Mouse (Mus musculus): ENCODE results near the gene Heca. TPM values are rescaled to one million over a fixed set of nuclear protein-coding genes. Genes with fewer than 3 reads are reported as not detected.

Gene Heca
- 1.9 TPM for polyA plus RNA-seq (2012; fragmentation: generic; extraction: Trizol)
- long read RNA-seq, experiment 1, partial matches to known transcripts: 3 of 5 reads
- long read RNA-seq, experiment 1, other reads (novel, unspliced or antisense): 1 of 5 reads
- long read RNA-seq, experiment 2, partial matches to known transcripts: 4 of 4 reads
- long read RNA-seq, experiment 2, other reads (novel, unspliced or antisense): 0 of 4 reads

GRCm38 (mm10) chr10:17947960-17948730 lies at the start of gene Heca:
TSS of gene Heca (minus strand) at chr10:17948067.
- Histone ChIP-seq H3K4me3 (ENCODE audit: insufficient read depth, poor library complexity, severe bottlenecking) (peak within 1 kb of the TSS; percentile 51), H3ac (ENCODE audit: control insufficient read depth, insufficient read length, low read depth) (peak within 1 kb of the TSS; percentile 81), H3K27me3 (ENCODE audit: control insufficient read depth, insufficient read depth, insufficient read length) (no peaks in the 10 kb centered on the region), H3K79me3 (ENCODE audit: low read depth) (no peaks in the 10 kb centered on the region), H3K79me2 (ENCODE audit: control insufficient read depth, insufficient read depth) (no peaks in the 10 kb centered on the region), H3K36me3 (ENCODE audit: control insufficient read depth, insufficient read depth) (no peaks in the 10 kb centered on the region)
- no peak for TF ChIP-seq CTCF (IDR thresholded peaks at IDR 0.05; ENCODE audit: control insufficient read depth, insufficient read depth, insufficient read length)
- TF ChIP-seq CEBPB (IDR thresholded peaks at IDR 0.05; ENCODE audit: low read depth): no peak
- TF ChIP-seq FOSL1 (IDR thresholded peaks at IDR 0.05; ENCODE audit: insufficient read depth, low read length, poor library complexity, severe bottlenecking): no peak
- no peak for TF ChIP-seq MYOG (IDR thresholded peaks at IDR 0.05; ENCODE audit: control insufficient read depth, extremely low read depth, insufficient read length)
- no peak for TF ChIP-seq MYOD1 (IDR thresholded peaks at IDR 0.05; ENCODE audit: control insufficient read depth, insufficient read length, low read depth)
- no peak for TF ChIP-seq USF1 (IDR thresholded peaks at IDR 0.05; ENCODE audit: low read depth)
- no peak for TF ChIP-seq MAX (IDR thresholded peaks at IDR 0.05)

DNA sequence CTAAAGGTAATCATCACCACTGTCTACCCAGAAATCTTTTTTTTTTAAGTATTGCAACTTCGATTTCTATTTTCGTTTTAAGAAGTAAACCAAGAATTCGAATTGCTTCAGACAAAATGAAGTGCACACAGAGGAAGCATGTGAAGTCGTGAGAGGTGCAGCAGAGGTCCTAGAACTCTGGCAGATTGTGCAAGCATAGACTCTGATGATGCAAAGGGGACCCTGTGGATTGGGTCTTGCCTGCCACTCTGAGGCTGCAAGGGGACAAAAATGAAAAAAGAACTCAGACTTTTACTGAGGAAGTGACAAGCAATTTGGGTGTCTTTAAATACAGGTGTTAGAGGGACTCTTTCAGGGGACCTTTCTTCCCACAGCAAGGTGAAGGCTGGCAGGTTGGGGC lies 42.7 kb upstream of the Heca start:
- H3ac ChIP-seq (ENCODE audit: control insufficient read depth, insufficient read length, low read depth): no peak overlapping the region

GRCm38 (mm10) chr10:17989136-17989535 lies 41.3 kb upstream of the Heca start:
- Histone ChIP-seq H3K36me3 (ENCODE audit: control insufficient read depth, insufficient read depth) (no peaks in the 10 kb centered on the region), H3K4me3 (ENCODE audit: insufficient read depth, poor library complexity, severe bottlenecking) (no peak overlapping the region)

More for the DNA sequence above, 42.7 kb upstream of the Heca start:
- Histone ChIP-seq H3K36me3 (ENCODE audit: control insufficient read depth, insufficient read depth) (no peaks in the 10 kb centered on the region), H3K79me3 (ENCODE audit: low read depth) (no peaks in the 10 kb centered on the region), H3K79me2 (ENCODE audit: control insufficient read depth, insufficient read depth) (no peaks in the 10 kb centered on the region), H3K4me3 (ENCODE audit: insufficient read depth, poor library complexity, severe bottlenecking) (no peak overlapping the region), H3K27me3 (ENCODE audit: control insufficient read depth, insufficient read depth, insufficient read length) (no peaks in the 10 kb centered on the region)
- TF ChIP-seq CTCF (IDR thresholded peaks at IDR 0.05; ENCODE audit: control insufficient read depth, insufficient read depth, insufficient read length) (no peak), USF1 (IDR thresholded peaks at IDR 0.05; ENCODE audit: low read depth) (no peak), MAX (IDR thresholded peaks at IDR 0.05) (no peak), MYOD1 (IDR thresholded peaks at IDR 0.05; ENCODE audit: control insufficient read depth, insufficient read length, low read depth) (no peak), MYOG (IDR thresholded peaks at IDR 0.05; ENCODE audit: control insufficient read depth, extremely low read depth, insufficient read length) (no peak), CEBPB (IDR thresholded peaks at IDR 0.05; ENCODE audit: low read depth) (no peak), FOSL1 (IDR thresholded peaks at IDR 0.05; ENCODE audit: insufficient read depth, low read length, poor library complexity, severe bottlenecking) (no peak)

DNA sequence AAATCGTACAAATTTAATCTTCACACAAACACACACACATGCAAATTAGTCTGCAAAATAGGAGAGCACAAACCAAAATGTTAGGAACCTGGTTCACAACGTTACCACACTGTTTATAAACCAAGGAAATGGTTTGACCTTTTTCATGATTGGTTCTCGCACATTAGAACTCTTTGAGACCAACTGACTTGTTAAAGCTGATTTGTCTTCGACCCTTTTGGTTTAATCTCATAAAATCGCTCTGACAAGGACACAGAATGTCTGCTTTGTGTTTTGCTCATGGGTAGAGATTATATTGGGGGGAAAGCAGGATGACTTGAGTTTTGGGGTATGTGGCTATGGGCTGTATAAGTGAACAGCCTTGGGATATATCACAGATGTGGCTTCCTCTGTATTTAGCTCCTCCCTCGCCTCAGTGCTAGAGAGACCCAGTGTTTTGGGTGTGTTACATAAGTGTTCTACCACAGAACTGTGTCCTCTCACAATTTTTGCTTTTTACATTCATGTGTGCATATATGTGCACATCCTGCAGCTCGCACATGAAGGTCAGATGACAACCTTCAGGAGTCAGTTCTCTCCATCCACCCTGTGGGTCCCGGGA lies 40.1 kb upstream of the Heca start:
- Histone ChIP-seq H3K27me3 (ENCODE audit: control insufficient read depth, insufficient read depth, insufficient read length) (no peaks in the 10 kb centered on the region), H3K79me3 (ENCODE audit: low read depth) (no peaks in the 10 kb centered on the region), H3K4me3 (ENCODE audit: insufficient read depth, poor library complexity, severe bottlenecking) (no peak overlapping the region), H3K79me2 (ENCODE audit: control insufficient read depth, insufficient read depth) (no peaks in the 10 kb centered on the region), H3ac (ENCODE audit: control insufficient read depth, insufficient read length, low read depth) (no peak overlapping the region), H3K36me3 (ENCODE audit: control insufficient read depth, insufficient read depth) (no peaks in the 10 kb centered on the region)
- TF ChIP-seq CEBPB (IDR thresholded peaks at IDR 0.05; ENCODE audit: low read depth) (no peak), MAX (IDR thresholded peaks at IDR 0.05) (no peak), FOSL1 (IDR thresholded peaks at IDR 0.05; ENCODE audit: insufficient read depth, low read length, poor library complexity, severe bottlenecking) (no peak), CTCF (IDR thresholded peaks at IDR 0.05; ENCODE audit: control insufficient read depth, insufficient read depth, insufficient read length) (no peak), USF1 (IDR thresholded peaks at IDR 0.05; ENCODE audit: low read depth) (no peak), MYOD1 (IDR thresholded peaks at IDR 0.05; ENCODE audit: control insufficient read depth, insufficient read length, low read depth) (no peak), MYOG (IDR thresholded peaks at IDR 0.05; ENCODE audit: control insufficient read depth, extremely low read depth, insufficient read length) (no peak)

More at GRCm38 (mm10) chr10:17989136-17989535, 41.3 kb upstream of the Heca start:
- no peaks in the 10 kb centered on the region for H3K27me3 ChIP-seq (ENCODE audit: control insufficient read depth, insufficient read depth, insufficient read length)
- H3K79me2 ChIP-seq (ENCODE audit: control insufficient read depth, insufficient read depth): no peaks in the 10 kb centered on the region
- H3K79me3 ChIP-seq (ENCODE audit: low read depth): no peaks in the 10 kb centered on the region
- H3ac ChIP-seq (ENCODE audit: control insufficient read depth, insufficient read length, low read depth): no peak overlapping the region
- TF ChIP-seq CEBPB (IDR thresholded peaks at IDR 0.05; ENCODE audit: low read depth): no peak
- TF ChIP-seq CTCF (IDR thresholded peaks at IDR 0.05; ENCODE audit: control insufficient read depth, insufficient read depth, insufficient read length): no peak
- TF ChIP-seq MAX (IDR thresholded peaks at IDR 0.05): no peak
- no peak for TF ChIP-seq USF1 (IDR thresholded peaks at IDR 0.05; ENCODE audit: low read depth)
- TF ChIP-seq MYOG (IDR thresholded peaks at IDR 0.05; ENCODE audit: control insufficient read depth, extremely low read depth, insufficient read length): no peak
- no peak for TF ChIP-seq MYOD1 (IDR thresholded peaks at IDR 0.05; ENCODE audit: control insufficient read depth, insufficient read length, low read depth)
- no peak for TF ChIP-seq FOSL1 (IDR thresholded peaks at IDR 0.05; ENCODE audit: insufficient read depth, low read length, poor library complexity, severe bottlenecking)

DNA sequence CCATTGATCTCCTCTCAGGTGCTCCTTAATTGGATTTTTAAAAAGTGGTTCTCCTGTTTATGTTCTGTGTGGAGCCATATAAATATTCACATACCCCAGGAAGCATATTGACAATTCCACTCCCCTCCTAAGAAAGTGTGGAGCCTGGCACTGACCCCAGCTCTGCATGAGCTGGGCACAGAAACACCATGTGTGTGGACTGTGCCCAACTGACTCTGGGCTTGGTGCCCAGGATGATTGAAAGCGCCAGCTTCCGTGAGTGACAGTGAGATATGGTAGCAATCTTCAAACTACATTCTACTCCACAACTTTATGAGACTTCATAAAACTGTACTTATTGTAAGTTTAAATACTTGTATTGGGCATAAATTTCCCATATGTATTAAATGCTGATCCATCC lies 35.4 kb upstream of the Heca start:
- no peak for TF ChIP-seq CEBPB (IDR thresholded peaks at IDR 0.05; ENCODE audit: low read depth)
- no peak for TF ChIP-seq USF1 (IDR thresholded peaks at IDR 0.05; ENCODE audit: low read depth)
- TF ChIP-seq MAX (IDR thresholded peaks at IDR 0.05): no peak
- no peak for TF ChIP-seq FOSL1 (IDR thresholded peaks at IDR 0.05; ENCODE audit: insufficient read depth, low read length, poor library complexity, severe bottlenecking)
- TF ChIP-seq CTCF (IDR thresholded peaks at IDR 0.05; ENCODE audit: control insufficient read depth, insufficient read depth, insufficient read length): no peak
- no peak for TF ChIP-seq MYOG (IDR thresholded peaks at IDR 0.05; ENCODE audit: control insufficient read depth, extremely low read depth, insufficient read length)
- TF ChIP-seq MYOD1 (IDR thresholded peaks at IDR 0.05; ENCODE audit: control insufficient read depth, insufficient read length, low read depth): no peak

More for the DNA sequence above, 35.4 kb upstream of the Heca start:
- Histone ChIP-seq H3K4me3 (ENCODE audit: insufficient read depth, poor library complexity, severe bottlenecking) (no peak overlapping the region), H3ac (ENCODE audit: control insufficient read depth, insufficient read length, low read depth) (no peak overlapping the region), H3K79me2 (ENCODE audit: control insufficient read depth, insufficient read depth) (no peaks in the 10 kb centered on the region), H3K27me3 (ENCODE audit: control insufficient read depth, insufficient read depth, insufficient read length) (no peaks in the 10 kb centered on the region), H3K79me3 (ENCODE audit: low read depth) (no peaks in the 10 kb centered on the region), H3K36me3 (ENCODE audit: control insufficient read depth, insufficient read depth) (no peaks in the 10 kb centered on the region)

All from C2C12 (cell line).